Mouse (Mus musculus): Measurements from ENCODE around the gene Slfn5.
"Not testable (repeated sequence)": the region's sequence is repeated elsewhere in the genome, so short reads cannot be mapped to it uniquely, and the experiment has no call there.

The Slfn5 gene

GRCm38 (mm10) chr11:82945636-82946035 is 5.5 kb upstream of the Slfn5 start:
- no peak for DNase-seq (ENCODE audit: low spot score)

GRCm38 (mm10) chr11:82947457-82947856 is 3.7 kb upstream of the Slfn5 start:
- no peak for DNase-seq (ENCODE audit: low spot score)

DNA sequence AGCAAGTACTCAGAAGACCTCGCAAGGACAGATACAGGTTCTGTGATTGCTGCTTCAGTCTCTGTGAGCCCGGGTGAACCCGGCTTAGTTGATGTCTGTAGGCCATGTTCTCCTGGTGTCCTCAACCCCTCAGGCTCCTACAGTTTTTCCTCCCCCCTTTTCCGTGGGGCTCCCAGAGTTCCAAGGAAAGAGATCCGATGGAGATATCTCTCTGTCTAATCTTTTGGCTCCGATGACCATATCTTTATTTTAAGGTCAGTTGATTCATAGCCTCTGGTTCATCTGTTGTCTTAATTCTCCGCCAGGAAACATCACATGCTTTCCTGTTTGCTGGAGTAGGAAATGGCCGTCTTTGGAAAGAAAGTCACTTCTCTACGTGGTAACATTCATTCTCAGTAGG is 2.1 kb upstream of the Slfn5 start:
- DNase-seq (ENCODE audit: low spot score): no peak

- DNase-seq (ENCODE audit: low spot score): no peak
Measured at GRCm38 (mm10) chr11:82951865-82952611, 889 bp downstream of the Slfn5 start.

GRCm38 (mm10) chr11:82952612-82953542 is 1.7 kb downstream of the Slfn5 start:
- DNase-seq (ENCODE audit: low spot score): no peak

DNA sequence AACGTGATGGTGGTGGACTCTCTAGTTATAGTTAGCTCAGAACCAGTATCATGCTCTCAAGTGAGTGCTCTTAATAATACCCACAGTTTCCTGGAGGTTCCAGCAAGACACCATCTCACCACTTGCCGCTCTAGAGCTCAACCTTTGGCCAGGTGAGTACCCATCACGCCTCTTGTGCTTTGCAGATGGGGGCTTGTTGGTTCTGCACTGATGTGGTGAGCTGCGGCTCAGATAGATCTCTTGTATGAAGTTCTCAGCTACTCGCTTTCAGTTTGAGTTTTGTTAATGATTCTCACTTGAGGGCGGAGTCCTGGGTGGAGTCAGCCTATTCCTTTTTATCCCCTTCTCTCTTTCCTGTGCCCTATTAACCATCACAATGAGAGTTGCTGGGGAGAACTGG is 3.5 kb downstream of the Slfn5 start:
- no peak for DNase-seq (ENCODE audit: low spot score)

GRCm38 (mm10) chr11:82956925-82957324 is 5.8 kb downstream of the Slfn5 start:
- no peak for DNase-seq (ENCODE audit: low spot score)

- DNase-seq (ENCODE audit: low spot score): no peak
Measured at GRCm38 (mm10) chr11:82959613-82960012, 8.5 kb downstream of the Slfn5 start.

- no peak for DNase-seq (ENCODE audit: low spot score)
Measured at GRCm38 (mm10) chr11:82961743-82962142, 10.6 kb downstream of the Slfn5 start.

- DNase-seq (ENCODE audit: low spot score): no peak
Measured at GRCm38 (mm10) chr11:82962215-82962614, 11.1 kb downstream of the Slfn5 start.

- DNase-seq (ENCODE audit: low spot score): no peak
Measured at GRCm38 (mm10) chr11:82970712-82971589, 19.8 kb downstream of the Slfn5 start.

DNA sequence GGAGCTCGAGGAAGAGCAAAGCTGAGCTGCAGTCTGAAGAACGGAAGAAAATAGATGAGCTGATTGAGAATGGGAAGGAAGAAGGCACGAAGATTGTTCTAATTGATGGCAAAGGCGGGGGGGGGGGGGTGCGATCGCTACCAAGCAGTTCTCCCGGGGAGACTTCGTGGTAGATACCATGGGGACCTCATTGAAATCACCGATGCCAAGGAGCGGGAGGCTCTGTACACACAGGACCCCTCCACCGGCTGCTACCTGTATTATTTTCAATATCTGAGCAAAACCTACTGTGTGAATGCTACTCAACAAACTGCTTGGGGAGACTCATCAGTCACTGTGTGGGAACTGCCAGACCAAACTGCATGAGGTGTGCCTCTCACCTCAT is 20.4 kb downstream of the Slfn5 start:
- no peak for DNase-seq (ENCODE audit: low spot score)

DNA sequence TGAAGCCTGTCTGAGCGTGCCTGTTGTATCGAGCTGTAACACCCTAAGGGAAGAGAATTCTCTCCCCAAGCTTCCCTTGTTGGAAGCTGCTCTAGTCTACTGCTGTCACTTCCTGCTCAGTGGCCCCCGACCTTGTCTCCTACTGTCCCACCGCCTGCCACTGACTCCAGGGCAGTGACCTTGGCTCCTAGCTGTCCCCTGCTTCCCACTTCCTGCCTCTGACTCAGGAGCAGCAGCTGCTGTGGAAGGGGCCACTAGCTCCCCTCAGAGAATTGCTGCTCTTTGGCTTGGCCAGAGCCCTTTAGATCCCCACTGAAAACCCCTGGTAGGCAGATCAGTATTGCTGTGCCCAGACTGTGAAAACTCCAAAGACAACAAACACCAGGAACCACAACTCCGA is 22.8 kb downstream of the Slfn5 start:
- no peak for DNase-seq (ENCODE audit: low spot score)

- not testable (repeated sequence) for DNase-seq (ENCODE audit: low spot score)
Measured at GRCm38 (mm10) chr11:82982409-82982808, 31.3 kb downstream of the Slfn5 start.

DNA sequence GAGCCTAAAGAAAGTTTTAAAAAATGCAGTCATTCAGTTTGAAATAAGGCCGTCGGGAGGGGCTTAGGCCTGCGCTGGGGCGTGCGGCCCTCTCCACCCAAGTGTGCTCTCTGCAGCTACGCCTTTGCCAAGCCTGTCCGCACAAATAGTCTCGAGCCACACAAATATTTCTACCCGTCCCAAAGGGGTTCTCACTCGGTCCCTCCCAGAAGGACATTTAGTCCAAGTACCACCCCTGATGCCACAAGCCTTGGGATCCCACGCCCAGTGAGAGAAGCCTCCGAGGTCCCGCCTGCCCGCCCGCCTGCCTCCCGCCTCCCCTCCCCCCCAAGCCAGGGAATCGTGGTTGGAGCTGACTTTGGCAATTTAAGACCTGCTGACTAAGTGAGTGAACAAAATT is 32.0 kb downstream of the Slfn5 start:
- no peak for DNase-seq (ENCODE audit: low spot score)

- no peak for DNase-seq (ENCODE audit: low spot score)
Measured at GRCm38 (mm10) chr11:82987621-82988020, 36.5 kb downstream of the Slfn5 start.

DNA sequence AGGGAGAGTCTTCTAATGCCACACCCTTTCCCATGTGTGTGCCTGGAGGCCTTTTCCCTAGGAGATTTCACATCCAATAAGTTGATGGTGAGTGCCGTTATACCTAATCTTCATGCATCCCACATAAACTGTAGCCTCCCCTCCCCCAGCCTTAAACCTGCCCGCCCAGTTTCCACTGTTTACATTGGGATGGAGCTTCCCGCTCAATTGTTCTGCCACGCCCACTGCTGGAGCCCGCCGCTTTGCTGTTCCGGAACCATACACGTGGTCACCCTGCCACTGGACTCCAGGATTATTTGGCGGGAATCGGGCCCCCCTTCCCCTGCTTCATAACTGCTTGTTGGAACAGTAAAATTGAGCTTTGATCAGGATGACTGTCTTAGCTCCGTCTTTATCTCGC is 38.2 kb downstream of the Slfn5 start:
- no peak for DNase-seq (ENCODE audit: low spot score)

GRCm38 (mm10) chr11:82990612-82991385 is 39.6 kb downstream of the Slfn5 start:
- DNase-seq (ENCODE audit: low spot score): peak; percentile 9

DNA sequence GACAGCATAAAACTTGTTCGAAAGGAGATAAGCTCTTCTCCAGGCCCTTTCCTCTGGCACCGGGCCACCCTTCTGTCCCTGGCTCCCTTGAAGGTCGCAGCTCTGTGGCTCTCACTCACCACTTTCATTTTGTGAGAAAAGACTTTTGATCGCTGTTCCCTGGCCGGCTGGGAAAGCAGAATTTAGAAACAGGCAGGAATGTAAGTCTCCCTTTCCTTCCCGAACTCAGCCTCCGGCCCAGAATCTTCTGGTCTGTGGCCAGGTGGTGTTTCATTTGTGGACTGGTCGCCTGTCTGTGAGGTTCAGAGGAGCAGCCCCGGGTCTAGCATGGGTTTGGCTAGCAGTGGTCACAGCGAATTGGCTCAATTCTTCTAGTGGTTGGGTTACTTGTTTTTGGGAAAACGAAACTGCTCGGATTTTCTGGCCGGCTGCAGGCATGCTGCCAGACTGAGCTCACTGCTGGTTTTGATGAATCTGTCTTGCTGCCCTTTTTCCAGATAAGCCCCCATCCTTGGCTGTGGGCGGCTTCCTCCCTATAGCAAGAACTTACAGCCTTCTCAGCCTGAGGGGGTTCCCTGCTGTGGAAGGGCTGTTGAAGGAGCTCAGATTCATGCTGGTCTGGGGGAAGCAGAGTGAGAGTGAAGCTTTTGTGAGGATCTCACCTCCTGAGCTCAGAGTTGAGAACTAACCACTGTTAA is 40.5 kb downstream of the Slfn5 start, which contains the start of gene Slfn9:
Slfn9 (minus strand) TSS at position 362 of the 698 bp plus-strand sequence.
- DNase-seq (ENCODE audit: low spot score): peak; percentile 54

GRCm38 (mm10) chr11:83013356-83013755 is 62.2 kb downstream of the Slfn5 start:
- no peak for DNase-seq (ENCODE audit: low spot score)

Data from ovary, adult 18-20 months (tissue).